Mouse (Mus musculus) liver, embryonic 12.5 days (tissue): ENCODE data around the gene Tmem210. TPM values are rescaled to one million over a fixed set of nuclear protein-coding genes. Genes with fewer than 3 reads are reported as not detected.

Experiments used
- ATAC-seq: fragments of 200-750 bp; cut with Nextera tagmentation; 2 replicates; pipeline ENCODE4 v1.8.0; 2017; ENCODE audit warnings: moderate number of reproducible peaks, mild to moderate bottlenecking, moderate library complexity
- H3K27ac ChIP-seq: fragments of 300-500 bp; sonication (generic); 2 replicates; pipeline ENCODE4 v1.5.1; 2016; ENCODE audit warnings: mild to moderate bottlenecking
- H3K27me3 ChIP-seq: fragments of 300-500 bp; sonication (generic); replicated peaks from 2 replicates; pipeline ENCODE4 v1.6.1; 2016; ENCODE audit warnings: mild to moderate bottlenecking, moderate library complexity
- H3K36me3 ChIP-seq: fragments of 300-500 bp; sonication (generic); 2 replicates; pipeline ENCODE4 v1.6.1; 2016; ENCODE audit warnings: mild to moderate bottlenecking, moderate library complexity
- H3K4me1 ChIP-seq: fragments of 300-500 bp; sonication (generic); 2 replicates; pipeline ENCODE4 v1.6.1; 2016
- H3K4me2 ChIP-seq: fragments of 300-500 bp; sonication (generic); 2 replicates; pipeline ENCODE4 v1.6.1; 2016; ENCODE audit warnings: mild to moderate bottlenecking, moderate library complexity
- H3K4me3 ChIP-seq: fragments of 300-500 bp; sonication (generic); 2 replicates; pipeline ENCODE4 v1.5.1; 2016; ENCODE audit warnings: mild to moderate bottlenecking, moderate library complexity
- H3K9ac ChIP-seq: fragments of 300-500 bp; sonication (generic); 2 replicates; pipeline ENCODE4 v1.6.1; 2016; ENCODE audit warnings: mild to moderate bottlenecking, moderate library complexity
- H3K9me3 ChIP-seq: fragments of 300-500 bp; sonication (generic); replicated peaks from 2 replicates; pipeline ENCODE4 v1.6.1; 2016; ENCODE audit warnings: mild to moderate bottlenecking, moderate library complexity
- WGBS: fragments of 180-500 bp; shearing (Covaris S2); methylation state at CpG from one replicate; pipeline ENCODE4 v1.1.7; 2016; ENCODE audit not compliant: insufficient replicate concordance; 5-methylcytosine and 5-hydroxymethylcytosine counted together
- polyA plus RNA-seq: library from polyadenylated mRNA; unstranded; fragments of >200 nt; fragmentation: Nextera tagmentation; extraction: Ambion mirVana; gene quantifications from 2 replicates; pipeline ENCODE4 v1.2.1, GENCODE M21; 2016

The Tmem210 gene
- polyA plus RNA-seq, 1 experiment from 2014 or later: not detected

DNA sequence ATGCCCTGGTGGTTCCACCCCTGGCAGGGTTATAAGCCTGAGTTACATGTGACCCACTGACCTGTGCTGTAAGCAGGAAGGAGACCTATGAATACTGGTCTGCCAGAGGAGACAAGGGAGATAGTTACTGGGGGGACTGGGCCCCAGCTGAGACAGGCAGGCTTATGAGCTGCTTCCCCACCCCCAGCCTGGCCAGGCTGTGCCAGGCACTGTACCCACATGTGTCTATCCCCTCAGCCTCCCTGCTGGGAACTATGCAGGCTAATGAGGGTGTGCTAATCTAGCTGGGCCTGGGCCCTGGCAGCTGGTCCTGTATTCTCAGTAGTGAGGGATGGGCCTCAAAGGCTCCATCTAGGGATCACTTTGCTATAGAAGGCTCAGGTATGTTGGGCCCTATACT, 20.7 kb upstream of the Tmem210 start:
- no peak overlapping the region for H3K4me3 ChIP-seq
- H3K4me1 ChIP-seq: peaks cover 77% of the 10 kb centered on the region
- H3K27me3 ChIP-seq: peaks cover 11% of the 10 kb centered on the region
- no peak for ATAC-seq
- H3K27ac ChIP-seq: peak overlapping the region; percentile 64
- H3K9me3 ChIP-seq: no peaks in the 10 kb centered on the region
- H3K36me3 ChIP-seq: peaks cover 33% of the 10 kb centered on the region
- H3K9ac ChIP-seq: peak overlapping the region; percentile 52
- H3K4me2 ChIP-seq: peak overlapping the region; percentile 100

DNA sequence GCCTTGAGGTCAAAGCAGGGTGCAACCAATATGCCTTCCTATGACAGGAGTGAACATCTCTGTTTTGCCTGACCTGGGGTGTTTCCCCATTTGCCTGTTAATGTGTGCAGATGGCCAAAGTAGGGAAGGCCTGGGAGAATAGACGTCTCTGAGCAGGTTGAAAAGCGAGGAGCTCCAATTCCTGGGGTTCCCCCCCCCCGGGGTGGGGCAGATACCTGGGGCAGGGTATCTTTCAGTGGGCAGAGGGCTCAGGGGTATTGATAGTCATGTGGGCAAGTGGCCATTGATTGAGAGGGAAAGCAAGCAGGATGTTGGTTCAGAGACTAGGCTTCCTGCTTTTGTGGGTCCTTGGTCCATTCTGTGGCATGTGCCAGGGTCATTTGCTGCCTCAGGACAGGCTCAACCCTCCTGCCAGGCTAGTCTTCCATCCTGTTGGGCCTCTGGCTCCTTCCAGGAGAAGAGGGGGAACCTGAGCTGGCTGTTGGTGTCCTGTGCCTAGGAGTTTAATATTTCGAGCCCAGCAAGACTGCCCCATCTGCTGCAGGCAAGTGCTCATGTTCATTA, 20.1 kb upstream of the Tmem210 start:
- peaks cover 11% of the 10 kb centered on the region for H3K27me3 ChIP-seq
- H3K9ac ChIP-seq: no peak overlapping the region
- H3K4me3 ChIP-seq: no peak overlapping the region
- H3K9me3 ChIP-seq: no peaks in the 10 kb centered on the region
- H3K27ac ChIP-seq: peak overlapping the region; percentile 64; the same call in 1 of the 2 replicates
- ATAC-seq: no peak
- peaks cover 33% of the 10 kb centered on the region for H3K36me3 ChIP-seq
- no peak overlapping the region for H3K4me2 ChIP-seq
- 71% methylated on average over 4 of the region's 4 CpGs for WGBS
- peaks cover 78% of the 10 kb centered on the region for H3K4me1 ChIP-seq

DNA sequence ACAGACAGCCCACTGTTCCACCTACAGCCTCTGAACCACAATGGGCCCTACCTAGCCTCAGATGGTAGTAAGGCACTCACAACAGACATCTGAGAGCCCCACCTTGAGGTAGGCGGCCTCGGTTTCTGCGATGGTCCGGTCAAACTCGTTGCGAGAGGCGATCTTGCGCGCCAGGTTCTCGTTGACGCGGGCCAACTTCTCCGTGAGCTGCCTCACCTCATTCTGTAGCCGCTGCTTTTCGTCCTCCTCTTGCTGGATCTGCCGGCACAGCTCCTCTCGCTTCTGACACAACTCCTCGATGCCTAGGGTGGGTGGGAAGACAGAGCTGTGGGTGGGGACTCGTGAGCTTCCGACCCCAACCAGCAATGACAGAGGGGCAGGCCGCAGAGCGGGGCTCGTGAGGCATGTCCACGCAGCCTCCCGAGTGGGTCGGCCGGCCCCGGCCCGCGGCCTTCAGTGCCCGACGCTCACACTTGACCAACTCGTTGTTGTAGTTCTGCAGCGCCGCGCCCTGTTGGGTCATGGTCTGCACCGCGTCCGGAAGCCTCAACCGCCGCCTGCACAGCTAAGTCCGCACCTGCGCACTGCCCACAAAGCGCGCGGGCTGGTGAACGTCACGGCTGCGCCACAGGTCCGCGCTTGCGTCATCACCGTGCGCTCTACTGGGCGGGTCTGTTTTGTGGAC, 16.0 kb upstream of the Tmem210 start, which contains the start of the genes Ssna1 and Anapc2:
Ssna1 (minus strand) TSS at position 612 of the 685 bp plus-strand sequence.
Anapc2 (plus strand) TSS at position 652 of the 685 bp plus-strand sequence.
- WGBS: under 1% methylated on average over 55 of the region's 55 CpGs
- Histone ChIP-seq H3K27ac (peak within 1 kb of the TSS; percentile 94), H3K4me1 (peaks cover 47% of the 10 kb centered on the region), H3K9ac (peak within 1 kb of the TSS; percentile 92), H3K9me3 (no peaks in the 10 kb centered on the region), H3K36me3 (peaks cover 71% of the 10 kb centered on the region), H3K27me3 (no peaks in the 10 kb centered on the region), H3K4me3 (peak within 1 kb of the TSS; percentile 92), H3K4me2 (peak within 1 kb of the TSS; percentile 96)
- peak; percentile 92 for ATAC-seq

DNA sequence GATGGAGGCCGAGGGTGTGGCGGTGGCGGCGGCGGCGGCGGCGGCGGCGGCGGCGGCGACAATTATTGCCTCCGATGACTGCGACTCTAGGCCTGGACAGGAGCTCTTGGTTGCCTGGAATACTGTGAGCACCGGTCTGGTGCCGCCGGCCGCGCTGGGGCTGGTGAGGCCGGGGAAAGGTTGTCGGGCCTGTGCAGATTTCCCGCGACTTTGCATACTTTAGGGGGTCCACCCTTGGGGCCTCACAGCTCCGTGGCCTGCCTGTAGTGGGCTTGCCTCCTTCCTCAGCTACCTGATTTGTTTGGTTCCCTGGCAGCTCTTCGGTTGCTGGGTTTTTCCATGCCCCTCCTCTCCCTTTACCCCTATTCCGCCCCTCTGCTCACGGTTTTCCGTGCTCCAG, 15.4 kb upstream of the Tmem210 start:
- ATAC-seq: peak; percentile 58
- H3K9ac ChIP-seq: peak overlapping the region; percentile 92
- no peaks in the 10 kb centered on the region for H3K9me3 ChIP-seq
- under 1% methylated on average over 29 of the region's 29 CpGs for WGBS
- H3K4me3 ChIP-seq: peak overlapping the region; percentile 92
- peaks cover 42% of the 10 kb centered on the region for H3K4me1 ChIP-seq
- H3K4me2 ChIP-seq: peak overlapping the region; percentile 96
- H3K27me3 ChIP-seq: no peaks in the 10 kb centered on the region
- H3K27ac ChIP-seq: peak overlapping the region; percentile 94
- H3K36me3 ChIP-seq: peaks cover 77% of the 10 kb centered on the region

DNA sequence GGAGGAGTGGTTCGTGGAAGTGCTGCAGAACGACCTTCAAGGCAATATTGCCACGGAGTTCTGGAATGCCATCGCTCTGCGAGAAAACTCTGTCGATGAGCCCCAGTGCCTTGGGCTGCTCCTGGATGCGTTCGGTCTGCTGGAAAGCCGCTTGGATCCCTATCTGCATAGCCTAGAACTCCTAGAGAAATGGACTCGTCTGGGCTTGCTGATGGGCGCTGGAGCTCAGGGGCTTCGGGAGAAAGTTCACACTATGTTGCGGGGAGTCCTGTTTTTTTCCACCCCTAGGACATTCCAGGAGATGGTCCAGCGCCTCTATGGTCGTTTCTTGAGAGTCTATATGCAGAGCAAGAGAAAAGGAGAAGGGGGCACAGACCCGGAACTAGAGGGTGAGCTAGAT, 14.9 kb upstream of the Tmem210 start:
- H3K4me2 ChIP-seq: peak overlapping the region; percentile 96
- H3K36me3 ChIP-seq: peaks cover 80% of the 10 kb centered on the region
- H3K9ac ChIP-seq: peak overlapping the region; percentile 92
- H3K27me3 ChIP-seq: no peaks in the 10 kb centered on the region
- no peak for ATAC-seq
- H3K9me3 ChIP-seq: no peaks in the 10 kb centered on the region
- peak overlapping the region; percentile 94 for H3K27ac ChIP-seq
- peak overlapping the region; percentile 92 for H3K4me3 ChIP-seq
- 28% methylated on average over 16 of the region's 16 CpGs for WGBS
- peaks cover 37% of the 10 kb centered on the region for H3K4me1 ChIP-seq

DNA sequence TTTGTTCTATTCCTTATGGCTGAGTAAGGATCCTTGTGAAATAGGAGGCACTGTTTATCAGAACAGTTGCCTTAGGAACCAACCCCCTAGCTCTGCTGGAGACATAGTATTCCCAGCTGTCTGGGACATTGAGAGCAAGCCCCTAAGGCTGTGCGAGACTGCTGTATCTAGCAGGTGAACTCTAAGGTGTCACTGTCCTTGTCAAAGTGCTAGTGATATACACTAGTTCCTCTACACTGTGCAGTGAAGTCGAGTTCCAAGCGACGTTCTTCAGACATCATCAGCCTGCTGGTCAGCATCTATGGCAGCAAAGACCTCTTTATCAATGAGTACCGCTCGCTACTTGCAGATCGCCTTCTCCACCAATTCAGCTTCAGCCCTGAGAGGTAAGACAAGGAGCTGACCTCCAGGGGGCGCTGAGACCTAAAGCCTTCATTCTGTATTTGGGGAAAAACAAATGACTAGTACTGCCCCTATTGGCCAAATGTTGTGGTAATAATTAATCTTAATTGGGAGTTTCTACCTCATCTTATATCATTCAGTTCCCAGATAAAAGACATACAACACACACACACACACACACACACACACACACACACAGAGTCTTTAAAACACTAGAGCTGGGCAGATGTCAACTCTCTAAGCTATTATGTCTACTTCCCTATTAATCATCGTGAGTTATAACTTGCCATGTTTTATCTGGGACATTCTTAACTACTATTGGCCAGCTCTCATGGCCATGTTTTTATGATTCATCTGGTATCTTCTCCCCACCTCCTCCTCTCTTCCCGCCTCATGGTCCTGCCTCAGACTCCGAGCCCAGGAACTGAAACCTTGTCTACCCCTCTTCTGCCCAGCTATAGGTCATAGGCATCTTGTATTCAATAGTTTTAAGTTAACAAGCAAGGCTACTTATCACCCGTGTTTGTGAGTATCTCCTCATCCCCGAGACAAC, 8.7 kb upstream of the Tmem210 start:
- ATAC-seq: peak; percentile 46; the same call in 1 of the 2 replicates
- 57% methylated on average over 13 of the region's 13 CpGs for WGBS
- H3K36me3 ChIP-seq: peaks cover 99% of the 10 kb centered on the region
- H3K4me3 ChIP-seq: no peak overlapping the region
- no peaks in the 10 kb centered on the region for H3K27me3 ChIP-seq
- no peaks in the 10 kb centered on the region for H3K4me1 ChIP-seq
- no peaks in the 10 kb centered on the region for H3K9me3 ChIP-seq
- no peak overlapping the region for H3K9ac ChIP-seq
- H3K27ac ChIP-seq: no peak overlapping the region
- no peak overlapping the region for H3K4me2 ChIP-seq

DNA sequence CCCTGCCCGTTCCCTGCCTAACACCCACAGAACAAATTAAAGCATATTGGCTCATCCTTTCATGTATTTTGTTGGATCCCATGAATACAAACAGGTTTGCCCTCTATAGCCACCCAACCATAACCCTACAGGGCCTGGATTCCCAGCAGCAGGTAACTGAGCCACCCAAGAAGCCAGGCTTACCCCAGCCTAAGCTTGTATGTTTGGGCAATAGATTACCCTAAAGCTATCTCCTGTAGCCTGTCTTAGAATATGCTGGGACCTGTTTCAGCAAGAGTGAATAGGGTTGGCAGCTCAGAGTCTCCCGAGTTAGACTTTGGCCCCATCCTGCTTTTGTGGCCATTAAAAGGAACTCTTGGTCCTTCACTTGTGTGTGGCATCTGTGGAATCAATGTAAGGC, 2.4 kb upstream of the Tmem210 start:
- WGBS: 81% methylated on average over 2 of the region's 2 CpGs
- Histone ChIP-seq H3K4me2 (no peak overlapping the region), H3K27ac (no peak overlapping the region), H3K4me3 (no peak overlapping the region), H3K36me3 (peaks cover 58% of the 10 kb centered on the region), H3K4me1 (peaks cover 20% of the 10 kb centered on the region), H3K9me3 (no peaks in the 10 kb centered on the region), H3K9ac (no peak overlapping the region), H3K27me3 (peaks cover 29% of the 10 kb centered on the region)
- no peak for ATAC-seq

DNA sequence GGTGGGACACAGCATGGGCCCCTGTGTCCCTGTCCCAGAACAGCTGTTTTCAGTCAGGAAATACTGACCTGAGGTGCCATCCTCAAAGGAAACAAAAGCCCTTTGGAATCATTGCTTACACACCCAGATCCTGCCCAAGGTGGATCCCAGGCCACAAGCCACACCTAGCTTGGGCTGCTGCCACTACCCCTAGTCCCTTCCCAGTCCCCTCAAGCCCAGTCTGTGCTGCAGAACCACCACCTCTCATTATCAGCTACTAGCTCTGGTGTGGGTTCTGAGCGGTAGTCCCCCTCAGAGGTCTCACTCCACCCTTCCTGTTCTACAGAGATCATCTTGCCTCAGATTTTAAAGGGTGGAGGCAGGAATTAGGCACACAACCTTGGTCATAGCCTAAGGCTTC, 1.6 kb upstream of the Tmem210 start:
- Histone ChIP-seq H3K27me3 (peaks cover 37% of the 10 kb centered on the region), H3K9me3 (no peaks in the 10 kb centered on the region), H3K27ac (no peak overlapping the region), H3K9ac (no peak overlapping the region), H3K4me2 (peak overlapping the region; percentile 21), H3K4me3 (no peak overlapping the region), H3K4me1 (peaks cover 20% of the 10 kb centered on the region), H3K36me3 (peaks cover 50% of the 10 kb centered on the region)
- whole genome bisulfite sequencing: 8% methylated on average over 1 of the region's 1 CpGs
- peak; percentile 43; the same call in 1 of the 2 replicates for ATAC-seq

DNA sequence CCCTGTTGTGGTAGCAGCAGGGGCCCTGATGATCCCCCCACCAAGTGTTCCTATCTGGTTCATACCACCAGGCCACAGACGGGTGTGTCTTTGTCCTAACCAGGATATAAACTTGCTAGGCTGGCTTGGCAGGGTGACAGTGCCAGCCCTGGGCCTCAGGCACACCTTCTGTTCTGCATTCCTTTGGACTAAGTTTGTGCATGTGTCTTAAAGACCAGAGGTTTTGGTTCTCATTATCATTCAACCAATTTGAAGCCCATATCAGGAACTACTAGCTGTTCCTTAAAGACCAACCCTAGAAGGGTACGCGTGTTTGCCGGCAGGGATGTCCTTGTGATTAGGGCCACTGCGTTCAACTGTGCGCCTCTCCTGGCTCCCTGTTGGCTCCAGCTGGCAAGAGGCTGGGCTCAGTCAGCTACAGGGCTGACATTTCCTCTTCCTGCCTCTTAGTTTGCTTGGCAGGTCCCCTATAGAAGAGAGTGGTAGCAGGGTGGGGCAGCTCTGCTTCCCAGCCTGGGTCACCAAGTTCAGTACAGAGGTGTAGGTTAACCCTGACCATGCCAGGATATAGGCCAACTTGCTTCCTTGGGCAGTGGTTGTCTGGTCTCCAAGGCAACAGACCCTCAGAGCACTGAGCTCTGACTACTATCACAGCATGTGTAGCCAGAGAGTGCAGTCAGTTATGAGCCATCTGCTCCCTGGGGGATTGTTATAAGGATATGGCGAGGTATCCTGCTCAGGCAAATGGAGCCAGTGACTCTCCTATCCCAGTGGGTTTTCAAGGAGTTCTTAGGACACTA, 908 bp upstream of the Tmem210 start:
- peak; percentile 56; the same call in 1 of the 2 replicates for ATAC-seq
- Histone ChIP-seq H3K27ac (no peak overlapping the region), H3K4me1 (peaks cover 25% of the 10 kb centered on the region), H3K9me3 (no peaks in the 10 kb centered on the region), H3K9ac (no peak overlapping the region), H3K36me3 (peaks cover 45% of the 10 kb centered on the region), H3K27me3 (peaks cover 44% of the 10 kb centered on the region), H3K4me3 (no peak overlapping the region), H3K4me2 (peak overlapping the region; percentile 21)
- 33% methylated on average over 7 of the region's 7 CpGs for WGBS

DNA sequence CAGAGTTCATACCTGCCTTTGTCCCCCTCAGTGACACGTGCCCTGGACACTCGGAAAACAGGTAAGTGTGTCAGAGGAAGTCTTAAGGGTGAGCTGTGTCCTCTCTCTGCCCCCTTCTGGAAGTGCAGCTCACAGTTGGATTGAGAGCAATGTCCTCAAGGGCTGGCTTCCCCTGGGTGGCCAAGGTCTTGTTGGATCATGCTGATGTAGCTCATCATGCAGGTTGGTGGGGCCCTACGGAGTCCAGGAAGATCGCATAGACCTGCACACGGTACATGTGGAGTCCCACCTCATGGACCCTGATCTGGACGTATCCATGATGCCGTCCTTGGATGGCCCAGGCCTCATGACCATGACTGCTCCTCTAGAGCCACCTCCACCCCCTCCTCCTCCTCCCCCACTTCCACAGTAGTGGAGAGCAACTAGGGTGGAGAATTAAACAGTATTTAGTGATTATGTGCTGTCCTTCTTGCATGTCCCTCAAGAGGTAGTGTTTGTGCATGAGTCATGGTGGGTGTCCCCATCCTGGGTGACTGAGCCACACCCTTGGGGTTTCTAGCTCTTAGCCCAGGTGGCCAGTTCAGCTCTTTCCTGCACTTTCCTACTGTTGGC, 895 bp downstream of the Tmem210 start:
- 68% methylated on average over 7 of the region's 7 CpGs for WGBS
- Histone ChIP-seq H3K27me3 (peaks cover 62% of the 10 kb centered on the region), H3K4me3 (no peak overlapping the region), H3K9ac (no peak overlapping the region), H3K36me3 (peaks cover 26% of the 10 kb centered on the region), H3K9me3 (no peaks in the 10 kb centered on the region), H3K4me1 (peaks cover 31% of the 10 kb centered on the region), H3K4me2 (no peak overlapping the region), H3K27ac (no peak overlapping the region)
- ATAC-seq: no peak

DNA sequence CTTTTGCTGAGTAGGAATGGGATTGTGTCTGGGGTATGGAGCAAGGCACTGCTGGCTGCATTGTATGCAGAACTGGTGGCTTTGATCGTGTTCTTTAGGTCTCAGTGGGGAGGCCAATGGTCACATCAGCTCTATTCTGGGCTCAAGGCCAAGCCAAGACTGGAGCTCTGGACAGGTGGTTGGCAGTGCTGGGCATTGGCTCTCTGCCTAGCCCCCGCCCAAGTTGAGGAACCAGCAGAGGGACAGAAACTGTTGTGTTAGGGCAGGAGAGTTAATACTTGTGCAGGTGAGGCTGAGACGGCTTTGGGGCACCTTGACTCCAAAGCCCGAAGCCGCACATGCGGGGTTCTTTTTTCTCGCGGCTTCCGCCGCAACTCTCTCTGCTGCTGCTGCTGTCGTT, 1.7 kb downstream of the Tmem210 start, which contains the start of gene Lrrc26:
Lrrc26 (plus strand) TSS at position 265 of the 400 bp plus-strand sequence.
- Histone ChIP-seq H3K9ac (no peak within 1 kb of the TSS), H3K4me3 (no peak within 1 kb of the TSS), H3K36me3 (peaks cover 18% of the 10 kb centered on the region), H3K4me2 (no peak within 1 kb of the TSS), H3K4me1 (peaks cover 31% of the 10 kb centered on the region), H3K27me3 (peaks cover 70% of the 10 kb centered on the region), H3K27ac (no peak within 1 kb of the TSS), H3K9me3 (no peaks in the 10 kb centered on the region)
- ATAC-seq: no peak
- WGBS: 14% methylated on average over 11 of the region's 11 CpGs
